In genomic region chr3:148424089-148424488, GRCm38 (mm10) we compare ENCODE assay signal across 16 mouse cellular contexts.
"Had no signal": no experiment of that assay in that cellular context is flagged by ENCODE, and none has a peak within 500 bp of the region (broad histone marks: within the 10 kb centered on the region; RNA-seq: fewer than 3 reads in every experiment).

No protein-coding gene starts in this region.

- H3K4me2 ChIP-seq: midbrain, embryonic 12.5 days; neural tube, embryonic 13.5 days had no signal

- H3K27ac ChIP-seq: midbrain, embryonic 10.5 days; midbrain, embryonic 12.5 days; neural tube, embryonic 13.5 days; stomach, embryonic 15.5 days; stomach, postnatal 0 days had no signal

- H3K9me3 ChIP-seq: midbrain, embryonic 10.5 days; midbrain, embryonic 12.5 days; neural tube, embryonic 13.5 days; stomach, embryonic 15.5 days had no signal

- ATAC-seq: midbrain, embryonic 16.5 days had no signal

- DNase-seq: lung, adult 18-20 months; lung, embryonic 14.5 days; lung, postnatal 10 days; lung, postnatal 4 days; midbrain, embryonic 14.5 days; right cerebral cortex, postnatal 14 days; thymus, adult 2 months; thymus, postnatal 25 days; thymus, postnatal 4 days had no signal

- H3K4me3 ChIP-seq: midbrain, embryonic 10.5 days; midbrain, embryonic 12.5 days; myocyte; neural tube, embryonic 13.5 days; stomach, embryonic 15.5 days had no signal

- H3K4me1 ChIP-seq: stomach, embryonic 15.5 days had no signal

- H3K27me3 ChIP-seq: stomach, embryonic 15.5 days had no signal

- H3K9ac ChIP-seq: lung, embryonic 14.5 days; midbrain, embryonic 12.5 days; neural tube, embryonic 13.5 days; stomach, embryonic 15.5 days had no signal

- H3K36me3 ChIP-seq: midbrain, embryonic 10.5 days; midbrain, embryonic 12.5 days; neural tube, embryonic 13.5 days; stomach, embryonic 15.5 days had no signal
